Mouse (Mus musculus) layer of hippocampus, adult 2 months (tissue): ENCODE measurements at regions not wholly inside any gene's neighbourhood (a gene's known extent, or its start where the extent isn't known, plus 50 kb on each side); places are given as distances from the start of the nearest gene placed in this dataset.
A peak's percentile ranks its signal among the peaks of the same experiment; 100 is the strongest.

Source experiments
- DNase-seq, 2 experiments: peaks; one replicate each; pipeline ENCODE4 v3.0.0; 2022; ENCODE audit warnings: low spot score in 2 of 2
- H3K27ac ChIP-seq: fragments of 200-600 bp; 2 replicates; pipeline ENCODE4 v1.8.1; 2022
- H3K4me3 ChIP-seq: fragments of 200-600 bp; 2 replicates; pipeline ENCODE4 v1.8.1; 2022; ENCODE audit warnings: mild to moderate bottlenecking
- CTCF ChIP-seq: fragments of 200-600 bp; conservative IDR thresholded peaks from 2 replicates; pipeline ENCODE4 v1.8.1; 2022; ENCODE audit warnings: antibody characterized with exemption, mild to moderate bottlenecking, moderate library complexity

DNA sequence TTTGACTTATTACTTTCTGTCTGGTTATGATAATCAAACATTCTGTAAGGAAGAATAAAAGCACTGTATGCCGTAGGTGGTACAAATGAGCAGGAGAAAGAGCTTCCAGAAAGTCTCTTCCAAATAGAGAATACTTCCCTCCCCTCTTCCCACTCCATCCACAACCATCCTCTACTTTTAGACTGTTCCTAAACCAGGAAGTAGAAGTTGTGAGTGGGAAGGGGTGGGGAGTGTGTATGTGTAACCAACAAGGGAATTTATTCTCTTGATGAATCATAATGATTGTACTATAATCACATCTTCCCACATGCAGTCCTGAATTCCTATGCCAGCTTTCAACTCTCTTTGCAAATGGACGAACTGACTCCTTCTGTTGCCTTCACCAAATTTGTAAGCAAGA, 181.2 kb upstream of the Chrm2 start:
- Histone ChIP-seq H3K27ac (no peak overlapping the region), H3K4me3 (no peak overlapping the region)
- no peak for TF ChIP-seq CTCF
- peak; percentile 30 to 70 for DNase-seq

- no peak for TF ChIP-seq CTCF
- DNase-seq, result no peak
- Histone ChIP-seq H3K4me3 (no peak overlapping the region), H3K27ac (no peak overlapping the region)
These were observed 166.6 kb upstream of the Chrm2 start for GRCm38 (mm10) chr6:36221308-36221707.

DNA sequence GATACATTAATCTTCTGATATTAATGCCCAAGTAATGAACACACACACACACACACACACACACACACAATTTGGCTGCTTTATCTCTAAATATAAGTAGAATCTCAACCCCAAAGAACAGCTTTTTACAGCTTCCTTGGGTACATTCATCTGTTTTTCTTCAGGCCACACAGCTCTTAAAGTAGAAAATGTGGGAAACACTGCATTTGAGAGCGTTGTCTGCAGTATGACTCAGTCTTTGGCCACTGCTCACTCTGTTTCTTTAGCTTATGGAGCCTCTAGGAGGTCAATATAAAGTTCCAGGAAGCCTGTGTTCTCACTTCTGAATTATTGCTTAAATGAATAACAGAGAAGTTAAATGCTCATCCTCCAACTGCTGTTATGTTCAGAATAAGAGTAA, 153.4 kb upstream of the Chrm2 start:
- no peak for TF ChIP-seq CTCF
- no peak overlapping the region for H3K4me3 ChIP-seq
- DNase-seq, result no peak
- no peak overlapping the region for H3K27ac ChIP-seq

GRCm38 (mm10) chr6:36247027-36247426, 140.9 kb upstream of the Chrm2 start:
- Histone ChIP-seq H3K4me3 (no peak overlapping the region), H3K27ac (no peak overlapping the region)
- TF ChIP-seq CTCF, result no peak
- no peak for DNase-seq

GRCm38 (mm10) chr6:36248219-36248618, 139.7 kb upstream of the Chrm2 start:
- no peak for DNase-seq
- Histone ChIP-seq H3K27ac (no peak overlapping the region), H3K4me3 (no peak overlapping the region)
- TF ChIP-seq CTCF, result no peak

DNA sequence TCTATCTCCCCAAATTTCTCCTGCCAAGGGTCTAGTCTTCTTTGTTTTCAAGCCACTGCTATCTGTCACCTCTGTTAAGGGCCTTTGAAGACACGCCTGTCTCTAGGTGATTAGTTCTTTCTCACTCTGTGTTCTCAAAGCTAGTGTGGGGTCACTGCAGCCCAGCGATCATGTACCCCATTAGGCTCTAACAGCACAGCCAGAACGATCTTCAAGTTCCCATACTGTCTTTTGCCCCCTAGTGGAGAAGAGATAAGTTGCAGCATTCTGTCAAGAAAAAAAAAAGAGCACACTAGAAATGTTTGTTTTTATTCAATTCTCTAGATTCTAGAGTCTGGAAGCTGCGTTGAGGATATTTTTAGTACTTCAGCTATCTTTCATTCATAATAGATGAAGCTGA, 138.8 kb upstream of the Chrm2 start:
- peak; percentile 83 for TF ChIP-seq CTCF
- peak in 1 of 2 experiments; percentile 23 for DNase-seq
- H3K4me3 ChIP-seq, result no peak overlapping the region
- H3K27ac ChIP-seq, result no peak overlapping the region

GRCm38 (mm10) chr6:36266717-36267402, 121.0 kb upstream of the Chrm2 start:
- no peak for DNase-seq
- H3K4me3 ChIP-seq, result no peak overlapping the region
- H3K27ac ChIP-seq, result no peak overlapping the region
- TF ChIP-seq CTCF, result no peak

GRCm38 (mm10) chr6:36286664-36287063, 101.2 kb upstream of the Chrm2 start:
- no peak for DNase-seq
- Histone ChIP-seq H3K4me3 (no peak overlapping the region), H3K27ac (no peak overlapping the region)
- TF ChIP-seq CTCF, result no peak

DNA sequence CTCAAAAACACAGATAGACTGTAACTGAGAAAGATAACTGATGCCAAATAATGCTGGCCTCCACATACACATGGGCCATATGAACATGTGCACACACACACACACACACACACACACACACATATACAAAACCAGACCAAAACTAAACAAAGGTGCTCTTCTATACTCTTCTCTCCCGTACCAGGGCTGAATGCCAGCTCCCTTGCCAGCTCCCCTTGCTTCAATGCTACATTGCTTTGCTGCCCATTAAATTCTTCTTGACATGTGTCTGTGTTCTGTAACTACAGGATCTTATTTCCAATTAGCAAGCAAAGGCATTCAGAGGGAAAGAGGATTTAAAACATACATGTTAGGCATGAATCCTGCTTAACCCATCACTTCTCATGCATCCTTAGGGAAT, 74.3 kb upstream of the Chrm2 start:
- TF ChIP-seq CTCF, result no peak
- no peak for DNase-seq
- Histone ChIP-seq H3K4me3 (no peak overlapping the region), H3K27ac (no peak overlapping the region)
